11 mouse cellular contexts compared by ENCODE assay signal in genomic region chr10:111124767-111125315, GRCm38 (mm10).
"Had no signal": no experiment of that assay in that cellular context is flagged by ENCODE, and none has a peak within 500 bp of the region (broad histone marks: within the 10 kb centered on the region; RNA-seq: fewer than 3 reads in every experiment).

No protein-coding gene starts in this region.

- H3K36me3 ChIP-seq: kidney, embryonic 15.5 days; limb, embryonic 13.5 days; midbrain, embryonic 15.5 days; neural tube, embryonic 12.5 days had no signal

- H3K9me3 ChIP-seq: kidney, embryonic 15.5 days; limb, embryonic 13.5 days; midbrain, embryonic 15.5 days; neural tube, embryonic 12.5 days had no signal

- H3K4me3 ChIP-seq: kidney, embryonic 15.5 days; limb, embryonic 13.5 days; midbrain, embryonic 15.5 days; neural tube, embryonic 12.5 days had no signal

- H3K27me3 ChIP-seq: kidney, embryonic 15.5 days; limb, embryonic 13.5 days; midbrain, embryonic 15.5 days; neural tube, embryonic 12.5 days had no signal

- H3K27ac ChIP-seq: kidney, embryonic 15.5 days; limb, embryonic 13.5 days; midbrain, embryonic 15.5 days; neural tube, embryonic 12.5 days had no signal

- H3K4me2 ChIP-seq: kidney, embryonic 15.5 days; limb, embryonic 13.5 days; midbrain, embryonic 11.5 days; midbrain, embryonic 15.5 days; neural tube, embryonic 12.5 days had no signal

- DNase-seq: kidney, adult 2 months; kidney, postnatal 14 days; left cerebral cortex, postnatal 4 days; lung, adult 18-20 months; thymus, adult 2 months had no signal

- ATAC-seq: intestine, embryonic 16.5 days; midbrain, embryonic 15.5 days had no signal

- H3K9ac ChIP-seq: kidney, embryonic 15.5 days; limb, embryonic 13.5 days; midbrain, embryonic 15.5 days; neural tube, embryonic 12.5 days had no signal

- H3K4me1 ChIP-seq: kidney, embryonic 15.5 days; limb, embryonic 13.5 days; midbrain, embryonic 15.5 days; neural tube, embryonic 12.5 days had no signal
